Mouse (Mus musculus) stomach, embryonic 16.5 days (tissue): Measurements from ENCODE around the gene Kcnh7. TPM values are rescaled to one million over a fixed set of nuclear protein-coding genes. Genes with fewer than 3 reads are reported as not detected.
A peak's percentile ranks its signal among the peaks of the same experiment; 100 is the strongest.

ENCODE experiments used
- ATAC-seq: fragments of 200-750 bp; cut with Nextera tagmentation; 2 replicates; pipeline ENCODE4 v1.8.0; 2017; ENCODE audit warnings: moderate number of reproducible peaks, moderate TSS enrichment; ENCODE audit not compliant: insufficient read depth, low FRiP score
- H3K27ac ChIP-seq: fragments of 300-500 bp; sonication (generic); 2 replicates; pipeline ENCODE4 v1.5.1; 2014; ENCODE audit warnings: low read length
- H3K27me3 ChIP-seq: fragments of 300-500 bp; sonication (generic); 2 replicates; pipeline ENCODE4 v1.6.1; 2014; ENCODE audit warnings: low read length, control low read depth, mixed read lengths; ENCODE audit not compliant: control insufficient read depth, insufficient read depth
- H3K36me3 ChIP-seq: fragments of 300-500 bp; sonication (generic); 2 replicates; pipeline ENCODE4 v1.6.1; 2014; ENCODE audit warnings: low read length; ENCODE audit not compliant: control insufficient read depth, insufficient read depth
- H3K4me1 ChIP-seq: fragments of 300-500 bp; sonication (generic); 2 replicates; pipeline ENCODE4 v1.6.1; 2014; ENCODE audit warnings: low read length, control low read depth, mixed read lengths; ENCODE audit not compliant: control insufficient read depth, insufficient read depth
- H3K4me2 ChIP-seq: fragments of 300-500 bp; sonication (generic); 2 replicates; pipeline ENCODE4 v1.6.1; 2014; ENCODE audit warnings: low read depth, low read length, mixed read lengths
- H3K4me3 ChIP-seq: fragments of 300-500 bp; sonication (generic); replicated peaks from 2 replicates; pipeline ENCODE4 v1.5.1; 2014; ENCODE audit warnings: mild to moderate bottlenecking, low read length
- H3K9ac ChIP-seq: fragments of 300-500 bp; sonication (generic); 2 replicates; pipeline ENCODE4 v1.6.1; 2014; ENCODE audit warnings: low read length
- H3K9me3 ChIP-seq: fragments of 300-500 bp; sonication (generic); replicated peaks from 2 replicates; pipeline ENCODE4 v1.6.1; 2016; ENCODE audit warnings: low read length, control low read depth; ENCODE audit not compliant: control insufficient read depth
- WGBS: fragments of 180-500 bp; shearing (Covaris S2); extraction: QIAGEN DNeasy Blood & Tissue Kit; methylation state at CpG from one replicate; pipeline ENCODE4 v1.1.7; 2014; 5-methylcytosine and 5-hydroxymethylcytosine counted together
- polyA plus RNA-seq: library from polyadenylated mRNA; unstranded; fragments of >200 nt; fragmentation: Nextera tagmentation; extraction: Ambion mirVana; gene quantifications from 2 replicates; pipeline ENCODE4 v1.2.1, GENCODE M21; 2015

Gene Kcnh7
- polyA plus RNA-seq, 1 experiment from 2014 or later, result 0.28 TPM

GRCm38 (mm10) chr2:62997692-62998091, 186.4 kb downstream of the Kcnh7 start:
- H3K27ac ChIP-seq, result no peak overlapping the region
- no peaks in the 10 kb centered on the region for H3K9me3 ChIP-seq
- 82% methylated on average over 2 of the region's 2 CpGs for WGBS
- H3K9ac ChIP-seq, result no peak overlapping the region
- no peak for ATAC-seq
- no peaks in the 10 kb centered on the region for H3K36me3 ChIP-seq
- H3K27me3 ChIP-seq, result no peaks in the 10 kb centered on the region
- no peaks in the 10 kb centered on the region for H3K4me1 ChIP-seq
- H3K4me2 ChIP-seq, result no peak overlapping the region
- H3K4me3 ChIP-seq, result no peak overlapping the region

DNA sequence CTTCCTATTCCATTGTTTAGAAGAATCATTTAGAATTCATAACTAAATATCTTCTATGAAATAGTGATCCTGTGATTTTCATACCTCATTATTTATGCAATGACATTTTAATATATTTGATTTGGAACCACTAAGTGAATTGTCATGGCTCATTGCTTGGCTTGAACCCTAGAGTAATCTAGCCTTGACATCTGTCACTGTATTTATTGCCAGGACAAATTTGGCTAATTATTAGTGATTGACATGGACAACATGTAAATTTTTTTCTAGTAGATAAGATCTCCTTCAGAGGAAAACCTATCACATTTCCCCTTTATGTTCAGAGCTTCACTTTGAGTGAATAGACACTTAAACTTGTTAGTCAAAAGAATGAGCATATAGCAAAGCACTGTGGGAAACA, 195.5 kb downstream of the Kcnh7 start:
- no peak overlapping the region for H3K27ac ChIP-seq
- H3K4me2 ChIP-seq, result no peak overlapping the region
- H3K4me3 ChIP-seq, result no peak overlapping the region
- no peaks in the 10 kb centered on the region for H3K27me3 ChIP-seq
- H3K9me3 ChIP-seq, result no peaks in the 10 kb centered on the region
- no peaks in the 10 kb centered on the region for H3K4me1 ChIP-seq
- H3K36me3 ChIP-seq, result no peaks in the 10 kb centered on the region
- ATAC-seq, result no peak
- no peak overlapping the region for H3K9ac ChIP-seq

- no peak overlapping the region for H3K4me3 ChIP-seq
- no peaks in the 10 kb centered on the region for H3K36me3 ChIP-seq
- no peaks in the 10 kb centered on the region for H3K9me3 ChIP-seq
- no peaks in the 10 kb centered on the region for H3K27me3 ChIP-seq
- H3K4me2 ChIP-seq, result no peak overlapping the region
- WGBS, result 53% methylated on average over 2 of the region's 2 CpGs
- no peak overlapping the region for H3K9ac ChIP-seq
- no peaks in the 10 kb centered on the region for H3K4me1 ChIP-seq
- no peak for ATAC-seq
- no peak overlapping the region for H3K27ac ChIP-seq
These were observed 200.2 kb downstream of the Kcnh7 start for GRCm38 (mm10) chr2:62983936-62984335.

DNA sequence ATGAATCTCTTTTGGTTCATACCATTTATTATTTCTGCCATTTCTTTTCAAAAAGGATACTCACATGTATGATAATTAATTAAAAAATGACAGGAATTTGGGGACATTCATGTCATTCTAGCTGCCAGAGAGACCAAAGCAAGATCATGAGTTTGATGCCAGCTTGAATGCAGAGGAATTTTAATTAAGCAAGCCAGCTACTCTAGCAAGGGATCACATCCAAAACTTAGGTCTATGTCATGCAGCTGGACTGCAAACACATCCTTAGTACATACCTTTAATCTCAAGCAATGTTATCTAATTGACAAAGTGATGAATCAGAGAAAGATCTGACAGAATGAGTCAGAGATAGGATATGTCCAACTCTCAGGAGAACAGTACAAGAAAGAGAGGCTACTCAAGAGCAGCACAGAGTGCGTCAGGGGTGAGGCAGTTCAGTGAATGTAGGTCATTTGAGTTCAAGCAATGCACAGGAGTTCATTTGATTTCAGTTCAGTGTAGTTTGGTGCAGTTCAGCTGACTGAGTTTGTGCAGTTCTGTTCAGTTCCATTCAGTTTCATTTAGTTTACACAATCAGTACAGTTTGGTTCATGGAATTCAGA, 248.7 kb downstream of the Kcnh7 start:
- Histone ChIP-seq H3K27ac (no peak overlapping the region), H3K9me3 (no peaks in the 10 kb centered on the region), H3K4me1 (no peaks in the 10 kb centered on the region), H3K9ac (no peak overlapping the region), H3K4me3 (no peak overlapping the region), H3K27me3 (no peaks in the 10 kb centered on the region), H3K36me3 (no peaks in the 10 kb centered on the region), H3K4me2 (no peak overlapping the region)
- no peak for ATAC-seq
- WGBS, result 89% methylated on average over 1 of the region's 1 CpGs

DNA sequence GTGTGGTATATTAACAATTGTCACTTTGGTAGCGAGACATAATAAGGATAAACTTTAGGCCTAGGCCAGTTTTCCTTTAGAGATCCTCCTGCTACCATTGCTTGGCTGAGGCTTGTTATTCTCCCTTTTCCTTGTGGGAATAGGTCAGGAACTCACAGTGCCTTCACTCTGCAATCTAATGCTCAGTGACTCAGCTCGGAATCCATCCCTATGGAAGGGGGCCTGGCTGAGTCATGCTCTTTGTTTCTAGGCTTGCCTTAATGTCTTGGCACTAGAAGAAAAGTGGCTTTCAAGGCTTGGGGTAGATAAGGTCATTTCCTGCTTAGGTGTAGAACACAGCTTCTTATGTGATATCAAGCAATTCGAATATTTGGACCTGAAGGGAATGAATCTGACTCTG, 255.6 kb downstream of the Kcnh7 start:
- no peak overlapping the region for H3K4me2 ChIP-seq
- no peaks in the 10 kb centered on the region for H3K9me3 ChIP-seq
- no peak for ATAC-seq
- no peaks in the 10 kb centered on the region for H3K27me3 ChIP-seq
- no peak overlapping the region for H3K9ac ChIP-seq
- H3K4me3 ChIP-seq, result no peak overlapping the region
- H3K4me1 ChIP-seq, result no peaks in the 10 kb centered on the region
- 74% methylated on average over 3 of the region's 3 CpGs for WGBS
- no peaks in the 10 kb centered on the region for H3K36me3 ChIP-seq
- H3K27ac ChIP-seq, result no peak overlapping the region

- no peak for ATAC-seq
- Histone ChIP-seq H3K4me1 (no peaks in the 10 kb centered on the region), H3K27me3 (no peaks in the 10 kb centered on the region), H3K4me2 (no peak overlapping the region), H3K9me3 (no peaks in the 10 kb centered on the region), H3K27ac (no peak overlapping the region), H3K36me3 (no peaks in the 10 kb centered on the region), H3K4me3 (no peak overlapping the region), H3K9ac (no peak overlapping the region)
- 44% methylated on average over 3 of the region's 3 CpGs for WGBS
These were observed 256.0 kb downstream of the Kcnh7 start for GRCm38 (mm10) chr2:62928065-62928464.

DNA sequence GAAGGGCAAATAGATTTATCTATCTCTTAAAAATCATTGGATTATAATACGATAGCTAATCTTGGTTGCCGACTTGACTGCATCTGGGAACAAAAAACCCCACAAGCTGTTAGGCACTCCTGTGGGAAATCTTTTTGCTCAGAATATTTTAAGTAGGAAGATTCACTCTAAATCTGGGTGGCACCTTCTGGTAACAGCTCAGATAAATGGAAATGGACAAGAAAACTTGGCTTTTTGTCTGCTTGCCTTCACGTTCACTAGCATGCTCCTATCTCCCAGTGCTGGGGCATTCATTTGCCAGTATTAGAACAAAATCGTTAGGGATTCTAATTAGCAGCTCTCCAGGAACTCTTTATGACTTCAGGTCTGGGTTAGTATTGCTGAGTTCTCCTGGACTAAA, 260.3 kb downstream of the Kcnh7 start:
- H3K4me1 ChIP-seq, result no peaks in the 10 kb centered on the region
- WGBS, result 74% methylated on average over 4 of the region's 4 CpGs
- no peaks in the 10 kb centered on the region for H3K36me3 ChIP-seq
- ATAC-seq, result no peak
- no peaks in the 10 kb centered on the region for H3K9me3 ChIP-seq
- no peak overlapping the region for H3K4me3 ChIP-seq
- H3K27me3 ChIP-seq, result no peaks in the 10 kb centered on the region
- no peak overlapping the region for H3K27ac ChIP-seq
- no peak overlapping the region for H3K4me2 ChIP-seq
- H3K9ac ChIP-seq, result no peak overlapping the region

DNA sequence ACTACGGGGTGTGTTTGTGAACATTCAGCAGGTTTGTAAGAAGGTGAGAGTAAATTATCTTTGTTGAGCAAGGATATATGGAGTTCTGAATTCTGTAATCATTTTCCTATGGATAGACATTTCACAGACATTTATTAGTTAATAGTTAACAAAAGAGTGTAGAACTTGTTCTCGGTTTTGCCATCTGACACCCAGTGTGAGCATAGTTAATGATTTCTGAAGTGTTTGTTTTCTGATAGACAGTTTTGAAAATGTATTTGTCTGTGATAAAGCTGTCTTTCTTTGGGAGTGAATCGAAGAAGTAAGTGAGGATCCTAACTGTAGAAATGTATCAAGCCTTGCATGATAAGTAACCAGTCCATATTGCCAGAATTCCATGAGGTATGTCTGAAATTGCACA, 276.4 kb downstream of the Kcnh7 start:
- no peak overlapping the region for H3K4me3 ChIP-seq
- H3K4me2 ChIP-seq, result no peak overlapping the region
- ATAC-seq, result peak; percentile 37; the same call in 1 of the 2 replicates
- H3K36me3 ChIP-seq, result no peaks in the 10 kb centered on the region
- no peak overlapping the region for H3K9ac ChIP-seq
- no peaks in the 10 kb centered on the region for H3K4me1 ChIP-seq
- no peak overlapping the region for H3K27ac ChIP-seq
- 57% methylated on average over 3 of the region's 3 CpGs for WGBS
- H3K9me3 ChIP-seq, result no peaks in the 10 kb centered on the region
- H3K27me3 ChIP-seq, result no peaks in the 10 kb centered on the region

DNA sequence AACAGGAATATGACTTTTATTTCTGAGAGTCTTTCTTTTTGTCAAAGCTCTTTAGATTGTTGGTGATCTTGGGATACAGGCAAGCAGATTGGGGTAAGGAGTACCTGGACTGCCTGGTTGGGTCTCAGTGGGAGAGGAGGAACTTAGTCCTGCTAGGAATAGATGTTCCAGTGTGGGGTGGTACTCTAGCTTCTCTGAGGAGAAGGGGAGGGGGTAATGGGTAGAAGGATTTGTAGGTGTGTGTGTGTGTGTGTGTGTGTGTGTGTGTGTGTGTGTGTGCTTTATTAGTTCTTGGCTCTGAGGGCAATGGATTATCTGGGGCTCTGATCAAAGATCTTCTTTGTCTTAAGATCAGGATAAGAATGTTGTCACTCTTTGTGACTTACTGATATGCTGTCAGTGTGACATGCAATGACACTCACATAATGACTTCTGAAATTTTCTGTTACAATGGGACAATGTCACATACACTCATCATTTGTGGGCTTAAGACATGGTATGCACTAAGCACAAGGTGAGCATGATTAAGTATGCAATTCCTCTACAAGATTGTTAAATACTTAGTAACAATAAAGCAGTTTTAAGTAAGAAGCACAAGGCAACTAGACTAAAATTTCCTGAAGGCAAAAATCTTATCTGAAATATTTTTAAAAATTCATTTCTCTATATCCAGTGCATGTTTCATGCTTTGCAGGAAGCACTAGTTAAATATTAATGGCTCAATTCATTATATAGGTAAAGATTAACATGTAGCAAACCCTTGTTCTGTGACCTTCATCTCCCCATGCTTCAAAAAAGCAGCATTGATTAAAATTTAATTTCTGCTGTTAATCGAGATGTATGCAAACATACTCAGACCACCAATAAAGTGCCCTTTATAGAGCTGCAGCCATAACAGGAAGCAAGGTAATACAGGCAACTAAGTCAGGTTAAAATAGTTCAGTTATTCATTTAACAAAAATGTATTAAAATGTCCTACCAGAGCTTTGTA, 281.4 kb downstream of the Kcnh7 start:
- no peak for ATAC-seq
- H3K4me3 ChIP-seq, result no peak overlapping the region
- no peaks in the 10 kb centered on the region for H3K9me3 ChIP-seq
- no peaks in the 10 kb centered on the region for H3K4me1 ChIP-seq
- WGBS, result 54% methylated on average over 1 of the region's 1 CpGs
- no peaks in the 10 kb centered on the region for H3K36me3 ChIP-seq
- no peak overlapping the region for H3K4me2 ChIP-seq
- no peak overlapping the region for H3K27ac ChIP-seq
- H3K9ac ChIP-seq, result no peak overlapping the region
- no peaks in the 10 kb centered on the region for H3K27me3 ChIP-seq
